Mouse (Mus musculus) embryonic fibroblast, embryonic 13.5 days (primary cell): Measurements from ENCODE around the gene Zfp352. TPM values are rescaled to one million over a fixed set of nuclear protein-coding genes. Genes with fewer than 3 reads are reported as not detected.
"Not testable (repeated sequence)": the region's sequence is repeated elsewhere in the genome, so short reads cannot be mapped to it uniquely, and the experiment has no call there.

ENCODE experiments used
- H3K27ac ChIP-seq: 2 replicates; pipeline ENCODE4 v1.5.1; 2012; ENCODE audit warnings: low read length, control low read depth, inconsistent platforms; ENCODE audit not compliant: insufficient read depth
- H3K4me1 ChIP-seq: 2 replicates; pipeline ENCODE4 v1.6.1; 2011; ENCODE audit warnings: low read length; ENCODE audit not compliant: control insufficient read depth, insufficient read depth
- H3K4me3 ChIP-seq: 2 replicates; pipeline ENCODE4 v1.5.1; 2011; ENCODE audit warnings: mild to moderate bottlenecking, control low read depth, low read length; ENCODE audit not compliant: insufficient read depth
- CTCF ChIP-seq: IDR thresholded peaks from 2 replicates; pipeline ENCODE4 v1.5.1; 2011; ENCODE audit warnings: mild to moderate bottlenecking, control low read depth, low read length, moderate library complexity, borderline replicate concordance; ENCODE audit not compliant: insufficient read depth
- POLR2A ChIP-seq: IDR thresholded peaks from 2 replicates; pipeline ENCODE4 v1.6.1; 2011; ENCODE audit warnings: low read depth, mild to moderate bottlenecking, control low read depth, low read length, moderate library complexity
- polyA plus RNA-seq: library from polyadenylated mRNA; stranded (reverse); fragments of >200 nt; gene quantifications from 2 replicates; pipeline ENCODE4 v1.2.4, GENCODE M21; 2011; ENCODE audit warnings: low read depth; ENCODE audit not compliant: missing spikeins, insufficient read length

Gene Zfp352
- polyA plus RNA-seq: not detected in 2 replicates

GRCm38 (mm10) chr4:90218520-90218919 lies at the start of gene Zfp352:
Gene Zfp352 (plus strand): TSS chr4:90218820.
- Histone ChIP-seq H3K4me1 (no peaks in the 10 kb centered on the region), H3K27ac (no peak within 1 kb of the TSS), H3K4me3 (no peak within 1 kb of the TSS)
- TF ChIP-seq CTCF (no peak), POLR2A (no peak)

GRCm38 (mm10) chr4:90170890-90171483 lies 47.6 kb upstream of the Zfp352 start:
- no peak overlapping the region for H3K27ac ChIP-seq
- no peaks in the 10 kb centered on the region for H3K4me1 ChIP-seq
- no peak overlapping the region for H3K4me3 ChIP-seq
- no peak for TF ChIP-seq POLR2A
- TF ChIP-seq CTCF: no peak

GRCm38 (mm10) chr4:90174036-90174435 lies 44.6 kb upstream of the Zfp352 start:
- H3K27ac ChIP-seq: no peak overlapping the region
- H3K4me1 ChIP-seq: no peaks in the 10 kb centered on the region
- TF ChIP-seq POLR2A: no peak
- TF ChIP-seq CTCF: no peak
- no peak overlapping the region for H3K4me3 ChIP-seq

GRCm38 (mm10) chr4:90203421-90203820 lies 15.2 kb upstream of the Zfp352 start:
- H3K4me1 ChIP-seq: no peaks in the 10 kb centered on the region
- H3K4me3 ChIP-seq: no peak overlapping the region
- TF ChIP-seq CTCF: no peak
- TF ChIP-seq POLR2A: no peak
- no peak overlapping the region for H3K27ac ChIP-seq

GRCm38 (mm10) chr4:90211475-90211874 lies 7.1 kb upstream of the Zfp352 start:
- H3K4me3 ChIP-seq: no peak overlapping the region
- no peaks in the 10 kb centered on the region for H3K4me1 ChIP-seq
- no peak overlapping the region for H3K27ac ChIP-seq
- TF ChIP-seq POLR2A (no peak), CTCF (no peak)

GRCm38 (mm10) chr4:90212076-90212475 lies 6.5 kb upstream of the Zfp352 start:
- TF ChIP-seq POLR2A (no peak), CTCF (no peak)
- no peak overlapping the region for H3K4me3 ChIP-seq
- no peaks in the 10 kb centered on the region for H3K4me1 ChIP-seq
- H3K27ac ChIP-seq: no peak overlapping the region

GRCm38 (mm10) chr4:90235646-90236045 lies 17.0 kb downstream of the Zfp352 start:
- H3K27ac ChIP-seq, H3K4me1 ChIP-seq, H3K4me3 ChIP-seq: not testable (repeated sequence)

GRCm38 (mm10) chr4:90269781-90270180 lies 51.2 kb downstream of the Zfp352 start:
- TF ChIP-seq POLR2A (no peak), CTCF (no peak)
- Histone ChIP-seq H3K4me1 (no peaks in the 10 kb centered on the region), H3K4me3 (no peak overlapping the region), H3K27ac (no peak overlapping the region)
